Mouse (Mus musculus) kidney, postnatal 0 days (tissue): ENCODE measurements at regions not wholly inside any gene's neighbourhood (a gene's known extent, or its start where the extent isn't known, plus 50 kb on each side); places are given as distances from the start of the nearest gene placed in this dataset.
A peak's percentile ranks its signal among the peaks of the same experiment; 100 is the strongest.

ENCODE experiments used
- ATAC-seq: fragments of 200-750 bp; cut with Nextera tagmentation; replicated peaks from 2 replicates; pipeline ENCODE4 v1.8.0; 2017; ENCODE audit warnings: low read depth, moderate number of reproducible peaks, moderate TSS enrichment, moderate library complexity; ENCODE audit not compliant: low FRiP score
- DNase-seq: peaks from one replicate; pipeline ENCODE4 v3.0.0-alpha.2; 2016; ENCODE audit warnings: low spot score
- H3K27ac ChIP-seq: fragments of 300-500 bp; sonication (generic); 2 replicates; pipeline ENCODE4 v1.5.1; 2014; ENCODE audit warnings: mild to moderate bottlenecking
- H3K27me3 ChIP-seq: fragments of 300-500 bp; sonication (generic); 2 replicates; pipeline ENCODE4 v1.6.1; 2014; ENCODE audit warnings: low read length, mixed read lengths; ENCODE audit not compliant: insufficient read depth
- H3K36me3 ChIP-seq: fragments of 300-500 bp; sonication (generic); 2 replicates; pipeline ENCODE4 v1.6.1; 2014; ENCODE audit warnings: low read length, mixed read lengths; ENCODE audit not compliant: insufficient read depth
- H3K4me1 ChIP-seq: fragments of 300-500 bp; sonication (generic); replicated peaks from 2 replicates; pipeline ENCODE4 v1.6.1; 2014; ENCODE audit warnings: antibody characterized with exemption, low read length, mixed read lengths; ENCODE audit not compliant: insufficient read depth
- H3K4me2 ChIP-seq: fragments of 300-500 bp; sonication (generic); 2 replicates; pipeline ENCODE4 v1.6.1; 2014; ENCODE audit warnings: mild to moderate bottlenecking, low read length, moderate library complexity, mixed read lengths
- H3K4me3 ChIP-seq: fragments of 300-500 bp; sonication (generic); replicated peaks from 2 replicates; pipeline ENCODE4 v1.5.1; 2014; ENCODE audit warnings: low read depth, low read length
- H3K9ac ChIP-seq: fragments of 300-500 bp; sonication (generic); 2 replicates; pipeline ENCODE4 v1.6.1; 2014; ENCODE audit warnings: low read depth, low read length
- H3K9me3 ChIP-seq: fragments of 300-500 bp; sonication (generic); replicated peaks from 2 replicates; pipeline ENCODE4 v1.6.1; 2016; ENCODE audit warnings: low read length, inconsistent platforms, mixed read lengths
- CTCF ChIP-seq: IDR thresholded peaks from 2 replicates; pipeline ENCODE4 v1.5.1; 2016; ENCODE audit warnings: antibody characterized with exemption, low read depth, mild to moderate bottlenecking, moderate library complexity
- WGBS: fragments of 180-500 bp; shearing (Covaris S2); extraction: QIAGEN DNeasy Blood & Tissue Kit; methylation state at CpG from one replicate; pipeline ENCODE4 v1.1.7; 2014; 5-methylcytosine and 5-hydroxymethylcytosine counted together

GRCm38 (mm10) chr13:3752334-3752733, 51.8 kb downstream of the Calml3 start:
- Histone ChIP-seq H3K27me3 (no peaks in the 10 kb centered on the region), H3K4me1 (0 out of 2 replicates have a peak, but pooled peaks cover 2% of the 10 kb centered on the region), H3K4me2 (no peak overlapping the region), H3K4me3 (no peak overlapping the region), H3K9me3 (no peaks in the 10 kb centered on the region), H3K36me3 (no peaks in the 10 kb centered on the region), H3K27ac (no peak overlapping the region), H3K9ac (no peak overlapping the region)
- WGBS, result 83% methylated on average over 5 of the region's 5 CpGs
- no peak for DNase-seq
- ATAC-seq, result no peak
- TF ChIP-seq CTCF, result no peak

DNA sequence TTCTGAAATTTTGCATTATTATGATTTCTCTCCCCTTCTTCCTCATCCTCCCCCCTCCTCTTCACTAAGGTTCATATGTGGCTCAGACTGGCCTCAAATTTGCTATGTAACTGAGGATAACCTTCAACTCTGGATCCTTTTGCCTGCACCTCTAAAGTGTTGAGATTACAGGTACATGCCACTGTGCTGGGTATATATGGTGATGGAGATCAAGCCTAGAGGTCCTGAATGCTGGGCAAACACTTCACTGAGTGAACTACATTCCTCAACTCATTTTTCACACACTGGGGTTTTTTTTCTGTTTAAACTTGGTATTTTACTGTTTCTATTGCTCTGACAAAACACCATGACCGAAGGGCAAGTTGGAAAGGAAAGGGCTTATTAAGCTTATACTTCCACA, 52.9 kb downstream of the Calml3 start:
- no peak for DNase-seq
- Histone ChIP-seq H3K9me3 (no peaks in the 10 kb centered on the region), H3K4me1 (0 out of 2 replicates have a peak, but pooled peaks cover 2% of the 10 kb centered on the region), H3K36me3 (no peaks in the 10 kb centered on the region), H3K27me3 (no peaks in the 10 kb centered on the region), H3K4me2 (no peak overlapping the region), H3K4me3 (no peak overlapping the region), H3K27ac (no peak overlapping the region), H3K9ac (no peak overlapping the region)
- no peak for TF ChIP-seq CTCF
- WGBS, result 63% methylated on average over 1 of the region's 1 CpGs
- no peak for ATAC-seq

DNA sequence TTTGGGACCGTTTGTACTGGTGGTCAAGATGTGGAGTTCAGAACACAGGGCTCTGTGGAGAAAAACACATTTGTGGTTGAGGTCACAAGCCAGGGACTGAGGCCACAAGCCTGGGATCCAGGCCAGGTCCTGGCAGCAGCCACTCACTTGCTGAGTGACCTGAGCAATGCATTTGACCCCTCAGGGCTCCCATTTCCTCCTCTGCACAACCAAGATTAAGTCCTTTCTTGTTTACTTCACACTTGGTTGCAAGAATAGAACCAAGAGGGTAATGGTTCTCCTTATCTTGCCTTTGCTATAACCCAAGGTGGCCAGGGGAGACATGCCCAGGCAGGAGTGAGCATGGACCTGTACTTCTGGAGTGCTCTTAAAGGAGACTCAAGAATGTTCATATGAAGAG, 53.4 kb downstream of the Calml3 start:
- no peak overlapping the region for H3K9ac ChIP-seq
- WGBS, result 45% methylated on average over 1 of the region's 1 CpGs
- H3K27me3 ChIP-seq, result no peaks in the 10 kb centered on the region
- DNase-seq (no peak), ATAC-seq (no peak)
- no peak for TF ChIP-seq CTCF
- no peak overlapping the region for H3K4me3 ChIP-seq
- H3K27ac ChIP-seq, result 0 out of 2 replicates have a peak overlapping the region, but pooled peaks have one; percentile 13
- H3K9me3 ChIP-seq, result no peaks in the 10 kb centered on the region
- no peaks in the 10 kb centered on the region for H3K36me3 ChIP-seq
- no peak overlapping the region for H3K4me2 ChIP-seq
- 0 out of 2 replicates have a peak, but pooled peaks cover 2% of the 10 kb centered on the region for H3K4me1 ChIP-seq

- Histone ChIP-seq H3K9me3 (no peaks in the 10 kb centered on the region), H3K36me3 (no peaks in the 10 kb centered on the region), H3K4me2 (no peak overlapping the region), H3K4me1 (0 out of 2 replicates have a peak, but pooled peaks cover 2% of the 10 kb centered on the region), H3K27ac (no peak overlapping the region), H3K4me3 (no peak overlapping the region), H3K9ac (no peak overlapping the region), H3K27me3 (no peaks in the 10 kb centered on the region)
- TF ChIP-seq CTCF, result no peak
- 50% methylated on average over 3 of the region's 3 CpGs for WGBS
- ATAC-seq (peak; percentile 64; the same call in 1 of the 2 replicates), DNase-seq (no peak)
These were observed 54.5 kb downstream of the Calml3 start for GRCm38 (mm10) chr13:3749646-3750045.

DNA sequence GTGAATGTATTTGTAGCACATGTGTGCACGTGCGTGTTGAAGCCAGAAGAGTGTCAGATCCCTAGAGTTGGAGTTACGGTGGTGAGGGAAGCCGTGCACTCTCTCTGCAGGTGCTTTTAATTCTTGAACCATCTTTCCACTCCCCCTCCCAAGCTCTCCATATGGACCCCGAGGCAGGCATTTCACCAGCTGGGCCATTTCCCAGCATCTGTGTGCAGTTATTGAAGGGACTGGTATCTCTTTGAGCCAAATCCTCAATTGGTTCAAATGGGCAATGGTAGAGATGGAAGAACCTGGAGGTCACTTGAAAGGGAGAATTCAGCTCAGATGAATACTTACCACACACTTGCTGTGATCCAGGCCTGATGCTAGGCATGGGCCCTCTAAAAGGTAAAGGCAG, 55.3 kb downstream of the Calml3 start:
- Histone ChIP-seq H3K4me3 (no peak overlapping the region), H3K4me1 (0 out of 2 replicates have a peak, but pooled peaks cover 4% of the 10 kb centered on the region), H3K27ac (no peak overlapping the region), H3K4me2 (no peak overlapping the region), H3K27me3 (no peaks in the 10 kb centered on the region), H3K9me3 (no peaks in the 10 kb centered on the region), H3K36me3 (no peaks in the 10 kb centered on the region), H3K9ac (no peak overlapping the region)
- ATAC-seq (no peak), DNase-seq (no peak)
- 84% methylated on average over 5 of the region's 5 CpGs for WGBS
- no peak for TF ChIP-seq CTCF

DNA sequence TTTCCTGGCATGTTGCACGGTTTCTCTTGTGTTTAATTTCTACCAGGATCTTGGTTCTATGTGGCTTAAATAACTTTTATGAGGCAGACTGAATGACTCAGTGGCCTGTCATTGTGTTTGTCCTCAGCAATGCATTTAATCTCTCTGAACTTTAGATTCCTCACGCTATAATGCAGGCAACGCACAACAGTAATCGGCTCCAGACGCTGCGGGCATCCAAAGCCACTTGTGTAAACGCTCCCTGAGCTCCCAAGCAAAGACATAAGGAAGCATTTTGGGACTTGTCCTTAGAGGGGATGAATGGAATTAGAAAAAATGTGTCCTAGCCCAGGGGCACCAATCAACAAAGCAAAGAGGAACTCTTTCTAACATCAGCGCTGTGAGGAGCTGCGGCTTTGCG, 57.6 kb downstream of the Calml3 start:
- WGBS, result 75% methylated on average over 10 of the region's 10 CpGs
- DNase-seq (peak; percentile 7), ATAC-seq (no peak)
- no peaks in the 10 kb centered on the region for H3K27me3 ChIP-seq
- H3K9ac ChIP-seq, result no peak overlapping the region
- H3K36me3 ChIP-seq, result no peaks in the 10 kb centered on the region
- H3K4me3 ChIP-seq, result no peak overlapping the region
- H3K9me3 ChIP-seq, result no peaks in the 10 kb centered on the region
- TF ChIP-seq CTCF, result no peak
- no peak overlapping the region for H3K27ac ChIP-seq
- H3K4me1 ChIP-seq, result peaks cover 21% of the 10 kb centered on the region; the same call in 1 of the 2 replicates
- no peak overlapping the region for H3K4me2 ChIP-seq

DNA sequence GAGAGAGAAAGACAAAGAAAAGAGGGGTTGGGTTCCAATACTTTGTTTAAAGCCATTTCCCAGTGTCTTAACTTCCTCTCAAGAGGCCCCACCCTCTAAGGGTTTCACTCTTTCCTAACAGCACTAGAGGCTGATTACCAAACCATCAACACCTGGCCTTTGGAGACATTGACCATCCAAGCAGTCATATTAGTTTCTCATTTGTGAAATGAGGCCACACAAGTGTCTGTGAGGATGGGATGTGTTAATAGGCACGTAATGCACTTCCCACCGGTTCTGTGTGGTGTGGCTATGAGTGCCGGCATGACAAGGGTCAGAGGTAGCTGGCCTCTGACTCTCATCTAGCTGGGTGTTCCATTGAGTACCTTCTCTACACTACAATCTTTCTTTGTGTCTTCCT, 59.2 kb downstream of the Calml3 start:
- Histone ChIP-seq H3K9ac (no peak overlapping the region), H3K4me1 (peaks cover 20% of the 10 kb centered on the region; the same call in 1 of the 2 replicates), H3K9me3 (no peaks in the 10 kb centered on the region), H3K36me3 (no peaks in the 10 kb centered on the region), H3K27ac (no peak overlapping the region), H3K4me3 (no peak overlapping the region), H3K4me2 (no peak overlapping the region), H3K27me3 (no peaks in the 10 kb centered on the region)
- DNase-seq (no peak), ATAC-seq (no peak)
- 81% methylated on average over 3 of the region's 3 CpGs for WGBS
- no peak for TF ChIP-seq CTCF
